Mouse (Mus musculus): ENCODE data around the gene Oas1c. TPM values are rescaled to one million over a fixed set of nuclear protein-coding genes. Genes with fewer than 3 reads are reported as not detected.

Oas1c gene
- polyA plus RNA-seq (2012), result 0.09 and 0.18 TPM in 2 replicates

- TF ChIP-seq GATA1 (IDR thresholded peaks at IDR 0.05; ENCODE audit: low read length), result no peak
Measured at GRCm38 (mm10) chr5:120811951-120812819, at the start of gene Oas1c. TSS of gene Oas1c (minus strand) at chr5:120812514.

- TF ChIP-seq GATA1 (IDR thresholded peaks at IDR 0.05; ENCODE audit: low read length), result no peak
Measured at GRCm38 (mm10) chr5:120861121-120861520, 48.8 kb upstream of the Oas1c start, which contains the start of gene Oas1h. TSS of gene Oas1h (plus strand) at chr5:120861421.

- TF ChIP-seq GATA1 (IDR thresholded peaks at IDR 0.05; ENCODE audit: low read length), result no peak
Measured at GRCm38 (mm10) chr5:120859241-120859640, 46.9 kb upstream of the Oas1c start.

- TF ChIP-seq GATA1 (IDR thresholded peaks at IDR 0.05; ENCODE audit: low read length), result no peak
Measured at GRCm38 (mm10) chr5:120849601-120850136, 37.4 kb upstream of the Oas1c start.

- no peak for TF ChIP-seq GATA1 (IDR thresholded peaks at IDR 0.05; ENCODE audit: low read length)
Measured at GRCm38 (mm10) chr5:120847067-120847466, 34.8 kb upstream of the Oas1c start, which contains the start of gene Oas1f. TSS of gene Oas1f (plus strand) at chr5:120847367.

GRCm38 (mm10) chr5:120844713-120845112 is 32.4 kb upstream of the Oas1c start:
- TF ChIP-seq GATA1 (IDR thresholded peaks at IDR 0.05; ENCODE audit: low read length), result no peak

- TF ChIP-seq GATA1 (IDR thresholded peaks at IDR 0.05; ENCODE audit: low read length), result no peak
Measured at GRCm38 (mm10) chr5:120836731-120837585, 24.6 kb upstream of the Oas1c start.

- no peak for TF ChIP-seq GATA1 (IDR thresholded peaks at IDR 0.05; ENCODE audit: low read length)
Measured at GRCm38 (mm10) chr5:120833335-120834280, 21.3 kb upstream of the Oas1c start.

- TF ChIP-seq GATA1 (IDR thresholded peaks at IDR 0.05; ENCODE audit: low read length), result no peak
Measured at GRCm38 (mm10) chr5:120831031-120831430, 18.7 kb upstream of the Oas1c start.

GRCm38 (mm10) chr5:120818999-120819398 is 6.7 kb upstream of the Oas1c start:
- TF ChIP-seq GATA1 (IDR thresholded peaks at IDR 0.05; ENCODE audit: low read length), result no peak

- TF ChIP-seq GATA1 (IDR thresholded peaks at IDR 0.05; ENCODE audit: low read length), result no peak
Measured at GRCm38 (mm10) chr5:120815949-120816348, 3.6 kb upstream of the Oas1c start.

- TF ChIP-seq GATA1 (IDR thresholded peaks at IDR 0.05; ENCODE audit: low read length), result no peak
Measured at GRCm38 (mm10) chr5:120813023-120813422, 709 bp upstream of the Oas1c start.

GRCm38 (mm10) chr5:120809171-120809570 is 3.1 kb downstream of the Oas1c start:
- TF ChIP-seq GATA1 (IDR thresholded peaks at IDR 0.05; ENCODE audit: low read length), result no peak

GRCm38 (mm10) chr5:120806458-120806857 is 5.9 kb downstream of the Oas1c start:
- no peak for TF ChIP-seq GATA1 (IDR thresholded peaks at IDR 0.05; ENCODE audit: low read length)

GRCm38 (mm10) chr5:120803596-120803995 is 8.7 kb downstream of the Oas1c start:
- no peak for TF ChIP-seq GATA1 (IDR thresholded peaks at IDR 0.05; ENCODE audit: low read length)

All from G1E-ER4 (cell line).